Mouse (Mus musculus): ENCODE measurements around the gene Dgke. TPM values are rescaled to one million over a fixed set of nuclear protein-coding genes. Genes with fewer than 3 reads are reported as not detected.

The Dgke gene
- polyA plus RNA-seq, 1 experiment from 2014 or later = 16.4 TPM

DNA sequence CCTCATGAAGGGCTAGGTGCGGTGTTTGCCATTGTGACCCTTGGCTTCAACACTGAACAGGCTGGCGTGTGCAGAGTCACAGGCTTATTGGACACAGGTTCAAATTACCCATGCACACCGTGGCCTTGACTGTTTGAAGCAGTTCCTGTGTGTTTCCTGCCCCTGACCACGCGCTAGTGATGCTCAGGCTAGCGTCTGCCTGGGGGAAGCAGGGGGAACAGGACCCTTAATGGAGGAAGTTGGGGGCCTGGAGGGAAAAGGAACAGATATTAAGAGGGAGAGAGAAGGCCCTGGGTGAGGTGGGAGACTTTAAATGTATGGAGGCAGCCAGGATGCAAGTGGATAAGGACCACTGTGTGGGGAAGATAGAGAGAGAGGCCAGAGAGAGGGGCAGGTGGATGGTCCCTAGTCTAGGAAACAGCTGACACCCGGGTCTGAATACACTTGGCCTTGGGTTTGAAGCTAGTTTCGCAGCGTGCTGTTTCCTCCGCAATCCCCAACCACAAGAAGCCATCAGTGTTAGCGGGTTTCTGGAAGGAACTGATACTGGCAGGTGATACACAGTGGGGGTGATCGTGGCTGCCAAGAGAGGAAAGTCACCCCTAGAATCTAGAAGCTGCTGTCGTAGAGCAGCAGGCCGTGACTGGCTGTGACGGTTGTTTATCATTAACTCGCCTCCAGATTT is 12.5 kb upstream of the Dgke start:
- Histone ChIP-seq H3K27ac (ENCODE audit: low read depth, low read length) (no peak overlapping the region), H3K27me3 (replicated peaks; ENCODE audit: control insufficient read depth, insufficient read depth, low read length) (no peaks in the 10 kb centered on the region), H3K4me2 (ENCODE audit: low read length) (no peak overlapping the region), H3K36me3 (ENCODE audit: control insufficient read depth, insufficient read depth, low read length) (no peaks in the 10 kb centered on the region), H3K4me3 (ENCODE audit: low read length) (no peak overlapping the region), H3K9me3 (ENCODE audit: control insufficient read depth, low read length) (no peaks in the 10 kb centered on the region), H3K4me1 (ENCODE audit: control insufficient read depth, insufficient read depth, low read depth, low read length) (no peaks in the 10 kb centered on the region), H3K9ac (ENCODE audit: low read depth, low read length) (no peak overlapping the region)
- no peak for ATAC-seq
- WGBS = 81% methylated on average over 16 of the region's 16 CpGs

DNA sequence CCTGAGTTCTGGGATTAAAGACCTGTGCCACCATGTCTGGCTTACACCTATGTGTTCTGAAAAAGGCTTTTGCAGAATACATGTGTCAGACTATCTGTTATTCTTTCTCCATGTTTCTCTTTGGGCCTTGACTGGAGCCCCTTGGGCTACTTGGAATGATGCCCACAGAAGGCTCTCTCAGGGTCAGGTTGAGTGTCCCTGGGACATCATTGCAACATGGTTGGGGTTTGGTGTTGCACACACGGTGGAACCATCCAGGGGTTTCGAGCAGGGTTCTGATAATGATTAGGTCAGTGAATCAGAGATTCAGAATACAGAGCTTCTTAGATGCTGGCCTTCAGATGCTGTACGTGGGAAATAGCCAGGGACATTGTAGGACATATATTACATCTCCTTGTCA is 11.7 kb upstream of the Dgke start:
- Histone ChIP-seq H3K4me1 (ENCODE audit: control insufficient read depth, insufficient read depth, low read depth, low read length) (no peaks in the 10 kb centered on the region), H3K9ac (ENCODE audit: low read depth, low read length) (no peak overlapping the region), H3K4me3 (ENCODE audit: low read length) (no peak overlapping the region), H3K27ac (ENCODE audit: low read depth, low read length) (no peak overlapping the region), H3K4me2 (ENCODE audit: low read length) (no peak overlapping the region), H3K27me3 (replicated peaks; ENCODE audit: control insufficient read depth, insufficient read depth, low read length) (no peaks in the 10 kb centered on the region), H3K36me3 (ENCODE audit: control insufficient read depth, insufficient read depth, low read length) (no peaks in the 10 kb centered on the region), H3K9me3 (ENCODE audit: control insufficient read depth, low read length) (no peaks in the 10 kb centered on the region)
- no peak for ATAC-seq
- 86% methylated on average over 3 of the region's 3 CpGs for WGBS

DNA sequence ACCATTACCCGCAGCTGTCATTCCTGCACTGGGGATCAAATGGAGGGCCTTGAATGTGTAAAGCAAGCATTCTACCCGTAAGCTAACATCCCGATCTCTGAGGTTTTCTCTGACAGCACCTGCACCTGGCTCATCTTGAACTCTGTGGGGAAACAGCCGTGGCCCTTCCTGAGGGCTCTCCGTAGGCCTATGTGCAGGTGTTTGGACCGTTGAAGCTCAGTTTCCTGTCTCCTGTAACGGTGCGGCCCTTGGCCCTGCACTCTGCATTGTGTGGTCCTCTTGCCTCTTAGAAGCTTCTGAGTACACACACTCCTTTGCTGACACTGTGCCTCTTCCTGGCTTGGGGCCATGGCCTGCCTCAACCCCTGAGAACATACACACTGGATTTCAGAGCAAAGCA is 11.0 kb upstream of the Dgke start:
- Histone ChIP-seq H3K4me2 (ENCODE audit: low read length) (no peak overlapping the region), H3K4me3 (ENCODE audit: low read length) (no peak overlapping the region), H3K27me3 (replicated peaks; ENCODE audit: control insufficient read depth, insufficient read depth, low read length) (no peaks in the 10 kb centered on the region), H3K4me1 (ENCODE audit: control insufficient read depth, insufficient read depth, low read depth, low read length) (no peaks in the 10 kb centered on the region), H3K36me3 (ENCODE audit: control insufficient read depth, insufficient read depth, low read length) (no peaks in the 10 kb centered on the region), H3K9ac (ENCODE audit: low read depth, low read length) (no peak overlapping the region), H3K9me3 (ENCODE audit: control insufficient read depth, low read length) (no peaks in the 10 kb centered on the region), H3K27ac (ENCODE audit: low read depth, low read length) (no peak overlapping the region)
- ATAC-seq = no peak
- WGBS = 77% methylated on average over 8 of the region's 8 CpGs

DNA sequence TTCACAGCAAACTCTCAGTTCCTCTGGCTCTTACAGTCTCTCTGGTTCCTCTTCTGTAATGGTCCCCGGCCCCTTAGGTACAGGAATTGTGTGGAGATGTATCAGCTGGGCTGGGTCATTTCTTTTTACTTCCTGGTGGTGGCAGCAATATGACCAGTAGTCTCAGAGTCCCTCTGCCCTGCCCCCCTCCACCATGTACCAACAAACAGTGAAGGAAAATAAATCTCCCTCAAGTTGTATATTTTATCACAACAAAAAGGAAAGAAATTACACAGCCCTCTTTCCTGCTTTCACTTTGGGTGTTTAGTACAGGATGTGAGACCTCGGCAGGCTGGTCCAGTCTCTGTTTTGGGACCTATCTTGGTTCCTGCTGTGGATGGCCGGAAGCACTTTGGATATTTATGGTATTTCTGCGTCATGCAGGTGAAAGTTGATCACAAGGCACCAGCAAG is 9.7 kb upstream of the Dgke start:
- H3K27ac ChIP-seq (ENCODE audit: low read depth, low read length) = no peak overlapping the region
- H3K4me1 ChIP-seq (ENCODE audit: control insufficient read depth, insufficient read depth, low read depth, low read length) = no peaks in the 10 kb centered on the region
- no peaks in the 10 kb centered on the region for H3K9me3 ChIP-seq (ENCODE audit: control insufficient read depth, low read length)
- ATAC-seq = no peak
- 81% methylated on average over 4 of the region's 4 CpGs for WGBS
- no peak overlapping the region for H3K4me2 ChIP-seq (ENCODE audit: low read length)
- no peaks in the 10 kb centered on the region for H3K36me3 ChIP-seq (ENCODE audit: control insufficient read depth, insufficient read depth, low read length)
- no peak overlapping the region for H3K9ac ChIP-seq (ENCODE audit: low read depth, low read length)
- H3K27me3 ChIP-seq (replicated peaks; ENCODE audit: control insufficient read depth, insufficient read depth, low read length) = no peaks in the 10 kb centered on the region
- H3K4me3 ChIP-seq (ENCODE audit: low read length) = no peak overlapping the region

DNA sequence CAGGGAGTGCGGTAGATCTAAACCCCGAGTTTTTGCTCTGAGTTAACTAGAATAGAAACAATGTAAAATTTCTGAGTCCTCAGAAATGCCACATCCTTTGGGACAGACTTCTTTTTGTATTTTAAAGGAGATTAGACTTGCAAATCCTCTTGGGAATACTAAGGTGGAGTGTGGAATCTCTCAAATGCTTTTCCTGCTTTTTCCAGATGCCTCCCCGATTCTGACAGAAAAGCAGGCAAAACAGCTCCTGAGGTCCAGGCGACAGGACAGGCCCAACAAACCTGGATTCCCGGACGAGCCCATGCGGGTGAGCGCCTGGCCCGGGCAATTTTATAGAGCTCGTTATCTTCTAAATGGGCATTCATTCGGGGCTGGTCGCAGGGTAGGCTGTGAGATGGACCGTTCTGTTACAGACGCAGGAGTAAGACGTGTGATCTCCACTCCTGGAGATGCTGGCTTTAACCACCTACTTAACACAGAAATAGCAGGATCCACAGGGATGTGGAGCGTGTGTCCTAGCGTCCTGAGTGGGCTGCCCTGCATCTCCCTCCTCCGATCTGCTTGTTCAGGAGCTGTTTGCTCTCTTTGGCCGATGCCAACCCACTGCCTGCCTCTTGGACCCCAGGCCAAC is 8.2 kb upstream of the Dgke start:
- Histone ChIP-seq H3K4me2 (ENCODE audit: low read length) (no peak overlapping the region), H3K9ac (ENCODE audit: low read depth, low read length) (no peak overlapping the region), H3K27ac (ENCODE audit: low read depth, low read length) (no peak overlapping the region), H3K36me3 (ENCODE audit: control insufficient read depth, insufficient read depth, low read length) (no peaks in the 10 kb centered on the region), H3K27me3 (replicated peaks; ENCODE audit: control insufficient read depth, insufficient read depth, low read length) (no peaks in the 10 kb centered on the region), H3K4me1 (ENCODE audit: control insufficient read depth, insufficient read depth, low read depth, low read length) (no peaks in the 10 kb centered on the region), H3K4me3 (ENCODE audit: low read length) (no peak overlapping the region), H3K9me3 (ENCODE audit: control insufficient read depth, low read length) (no peaks in the 10 kb centered on the region)
- WGBS = 54% methylated on average over 18 of the region's 19 CpGs
- no peak for ATAC-seq

DNA sequence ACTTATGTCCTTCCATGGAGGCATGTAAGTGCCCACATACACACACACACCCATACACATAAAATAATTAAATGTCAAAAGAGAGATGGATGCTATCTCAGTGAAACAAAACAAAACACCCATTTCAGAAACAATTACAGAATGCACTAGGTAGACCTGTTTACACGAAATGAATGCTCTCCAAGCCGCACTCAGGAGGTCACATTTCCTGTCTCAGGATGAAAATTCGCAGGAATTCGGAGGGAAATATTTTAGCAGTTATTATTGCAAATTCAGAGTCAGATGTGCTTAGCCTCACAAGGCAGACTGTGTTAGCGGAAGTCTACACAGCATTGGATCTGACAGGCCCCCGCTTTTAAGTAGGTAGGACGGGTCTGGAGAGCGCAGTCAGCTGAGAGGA is 6.9 kb upstream of the Dgke start, which contains the start of gene Gm525:
Gm525 (plus strand) TSS at position 301 of the 400 bp plus-strand sequence.
- Histone ChIP-seq H3K4me3 (ENCODE audit: low read length) (no peak within 1 kb of the TSS), H3K9me3 (ENCODE audit: control insufficient read depth, low read length) (no peaks in the 10 kb centered on the region), H3K27me3 (replicated peaks; ENCODE audit: control insufficient read depth, insufficient read depth, low read length) (no peaks in the 10 kb centered on the region), H3K4me2 (ENCODE audit: low read length) (no peak within 1 kb of the TSS), H3K9ac (ENCODE audit: low read depth, low read length) (no peak within 1 kb of the TSS), H3K36me3 (ENCODE audit: control insufficient read depth, insufficient read depth, low read length) (no peaks in the 10 kb centered on the region), H3K4me1 (ENCODE audit: control insufficient read depth, insufficient read depth, low read depth, low read length) (no peaks in the 10 kb centered on the region), H3K27ac (ENCODE audit: low read depth, low read length) (no peak within 1 kb of the TSS)
- no peak for ATAC-seq
- WGBS = 81% methylated on average over 8 of the region's 8 CpGs

DNA sequence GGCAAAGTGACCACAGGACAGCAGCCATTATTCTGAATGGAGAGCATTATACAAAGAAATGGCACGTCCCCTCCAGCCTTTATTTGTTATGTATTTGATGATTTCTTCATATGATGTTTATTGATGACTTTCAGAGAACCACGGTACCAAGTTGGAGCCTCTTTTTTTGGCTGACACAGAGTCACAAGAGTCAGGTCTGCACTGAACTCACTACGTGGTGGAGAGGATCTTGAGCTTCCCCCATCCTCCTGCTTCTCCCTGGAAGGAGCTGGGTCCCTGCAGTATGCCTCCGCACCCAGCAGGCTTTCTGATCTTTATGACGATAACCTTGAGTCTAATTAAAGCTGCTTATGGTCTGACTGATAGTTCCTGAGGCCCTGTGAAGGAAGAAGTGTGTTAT is 4.9 kb upstream of the Dgke start:
- ATAC-seq = no peak
- Histone ChIP-seq H3K27ac (ENCODE audit: low read depth, low read length) (no peak overlapping the region), H3K9ac (ENCODE audit: low read depth, low read length) (no peak overlapping the region), H3K27me3 (replicated peaks; ENCODE audit: control insufficient read depth, insufficient read depth, low read length) (no peaks in the 10 kb centered on the region), H3K4me2 (ENCODE audit: low read length) (no peak overlapping the region), H3K4me1 (ENCODE audit: control insufficient read depth, insufficient read depth, low read depth, low read length) (no peaks in the 10 kb centered on the region), H3K9me3 (ENCODE audit: control insufficient read depth, low read length) (no peaks in the 10 kb centered on the region), H3K36me3 (ENCODE audit: control insufficient read depth, insufficient read depth, low read length) (no peaks in the 10 kb centered on the region), H3K4me3 (ENCODE audit: low read length) (no peak overlapping the region)
- WGBS = 77% methylated on average over 5 of the region's 5 CpGs

DNA sequence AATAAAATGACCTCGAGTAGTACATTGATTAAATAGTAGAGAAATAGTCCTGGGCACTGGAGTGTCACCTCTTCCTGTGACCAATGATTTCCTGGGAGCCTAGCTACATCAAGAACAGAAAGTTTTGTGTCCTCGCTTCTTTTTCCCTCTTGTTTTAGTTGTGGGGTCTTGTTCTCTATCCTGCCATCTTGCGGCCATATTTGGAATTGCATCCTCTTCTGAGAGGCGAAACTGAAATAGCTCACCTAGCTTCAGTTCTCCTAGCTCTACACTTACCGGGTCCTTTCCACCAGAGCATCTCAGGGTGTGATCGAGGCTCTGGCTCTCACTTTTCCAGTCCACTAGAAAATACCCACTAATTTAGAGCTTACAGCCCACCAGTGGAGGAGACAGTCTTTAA is 2.7 kb upstream of the Dgke start:
- Histone ChIP-seq H3K9ac (ENCODE audit: low read depth, low read length) (no peak overlapping the region), H3K4me1 (ENCODE audit: control insufficient read depth, insufficient read depth, low read depth, low read length) (no peaks in the 10 kb centered on the region), H3K36me3 (ENCODE audit: control insufficient read depth, insufficient read depth, low read length) (no peaks in the 10 kb centered on the region), H3K4me2 (ENCODE audit: low read length) (no peak overlapping the region), H3K27me3 (replicated peaks; ENCODE audit: control insufficient read depth, insufficient read depth, low read length) (no peaks in the 10 kb centered on the region), H3K4me3 (ENCODE audit: low read length) (no peak overlapping the region), H3K9me3 (ENCODE audit: control insufficient read depth, low read length) (no peaks in the 10 kb centered on the region), H3K27ac (ENCODE audit: low read depth, low read length) (no peak overlapping the region)
- ATAC-seq = no peak
- 23% methylated on average over 6 of the region's 6 CpGs for WGBS

DNA sequence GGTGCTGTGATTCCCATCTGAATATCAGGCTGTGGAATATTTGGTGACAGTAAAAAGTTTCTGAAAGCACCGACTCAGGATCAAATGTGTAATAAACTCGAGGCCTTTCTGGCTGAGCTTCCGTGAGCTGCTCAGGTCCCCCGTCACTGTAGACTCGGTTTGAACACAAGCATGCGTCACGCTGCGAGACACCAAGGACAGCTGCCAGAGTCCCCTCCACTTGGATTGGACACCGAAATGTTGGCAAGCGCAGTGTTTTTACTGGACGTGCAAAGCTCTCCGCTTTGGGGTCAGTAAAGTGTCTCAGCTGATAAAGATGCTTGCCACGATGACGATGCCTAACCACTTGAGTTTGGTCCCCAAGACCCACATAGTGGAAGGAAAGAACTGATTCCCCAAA is 2.0 kb upstream of the Dgke start:
- no peak for ATAC-seq
- Histone ChIP-seq H3K9ac (ENCODE audit: low read depth, low read length) (no peak overlapping the region), H3K4me1 (ENCODE audit: control insufficient read depth, insufficient read depth, low read depth, low read length) (no peaks in the 10 kb centered on the region), H3K9me3 (ENCODE audit: control insufficient read depth, low read length) (no peaks in the 10 kb centered on the region), H3K27me3 (replicated peaks; ENCODE audit: control insufficient read depth, insufficient read depth, low read length) (no peaks in the 10 kb centered on the region), H3K36me3 (ENCODE audit: control insufficient read depth, insufficient read depth, low read length) (no peaks in the 10 kb centered on the region), H3K27ac (ENCODE audit: low read depth, low read length) (no peak overlapping the region), H3K4me2 (ENCODE audit: low read length) (no peak overlapping the region), H3K4me3 (ENCODE audit: low read length) (no peak overlapping the region)
- 94% methylated on average over 14 of the region's 14 CpGs for WGBS

All from hindbrain, embryonic 16.5 days (tissue).